Mouse (Mus musculus): ENCODE measurements at regions not wholly inside any gene's neighbourhood (a gene's known extent, or its start where the extent isn't known, plus 50 kb on each side); places are given as distances from the start of the nearest gene placed in this dataset.

DNA sequence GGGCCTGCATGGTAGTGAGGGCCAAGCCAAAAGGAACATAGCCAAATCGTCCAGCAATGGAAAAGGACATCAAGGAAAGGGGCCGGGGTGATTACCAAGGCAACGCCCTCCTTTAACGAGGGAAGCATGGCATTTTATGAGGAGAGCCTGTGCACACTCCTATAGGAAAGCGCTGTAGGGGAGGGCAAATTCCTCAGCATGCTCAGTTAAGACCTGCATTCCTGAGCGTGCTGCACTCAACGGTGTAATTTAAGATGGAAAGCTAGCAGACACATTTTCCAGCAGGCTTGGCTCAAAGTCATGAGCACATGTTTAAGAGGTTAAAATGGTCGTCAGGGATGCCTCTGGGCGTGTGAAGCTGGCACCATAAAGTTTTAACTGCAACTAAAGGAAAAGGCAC lies 56.6 kb upstream of the Anapc15-ps start:
- ATAC-seq (replicated peaks; ENCODE audit: insufficient number of reproducible peaks, low FRiP score, low TSS enrichment, poor library complexity, severe bottlenecking): no peak

GRCm38 (mm10) chr10:95725910-95726309 lies 52.7 kb upstream of the Anapc15-ps start:
- ATAC-seq (replicated peaks; ENCODE audit: insufficient number of reproducible peaks, low FRiP score, low TSS enrichment, poor library complexity, severe bottlenecking): no peak

- no peak for ATAC-seq (replicated peaks; ENCODE audit: insufficient number of reproducible peaks, low FRiP score, low TSS enrichment, poor library complexity, severe bottlenecking)
These were observed 52.1 kb upstream of the Anapc15-ps start for GRCm38 (mm10) chr10:95725349-95725748.
